Mouse (Mus musculus): ENCODE data around the gene Zfp964. TPM values are rescaled to one million over a fixed set of nuclear protein-coding genes. Genes with fewer than 3 reads are reported as not detected.

Gene Zfp964
- polyA plus RNA-seq (2015; fragmentation: Nextera tagmentation; extraction: Ambion mirVana), result 1.2 and 1.9 TPM in 2 replicates

DNA sequence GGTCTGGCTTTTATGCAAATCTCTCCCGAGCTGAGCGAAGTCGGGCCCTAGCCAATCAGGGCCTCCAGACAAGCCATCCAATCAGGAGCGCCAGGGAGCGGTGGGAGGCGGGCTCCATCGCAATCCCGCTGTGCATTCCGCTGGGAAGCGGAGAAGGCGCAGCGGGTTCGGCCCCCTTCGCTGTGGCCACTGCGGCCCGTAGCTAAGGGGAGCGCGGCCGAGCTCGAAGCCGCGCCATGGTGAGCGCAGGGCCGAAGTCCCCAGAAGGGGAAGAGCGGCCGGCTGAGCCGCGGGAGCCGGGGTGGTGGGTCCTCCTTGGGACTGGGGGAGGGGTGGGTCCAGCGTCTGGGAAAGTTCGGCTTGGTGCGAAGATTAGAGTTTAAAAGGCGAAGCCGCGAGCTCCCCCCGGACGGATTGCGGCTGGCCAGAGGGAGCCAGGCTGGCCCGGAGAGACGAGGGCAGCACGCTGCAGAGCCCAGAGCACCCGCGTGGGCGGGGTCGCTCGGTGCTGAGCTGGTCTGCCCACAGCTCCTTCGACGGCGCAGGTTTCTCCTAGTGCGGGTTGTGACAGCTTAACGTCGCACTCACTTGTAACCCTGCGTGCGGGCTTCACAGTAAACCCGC lies at the start of gene Zfp964:
Zfp964 (plus strand) TSS at position 122 of the 624 bp plus-strand sequence.

DNA sequence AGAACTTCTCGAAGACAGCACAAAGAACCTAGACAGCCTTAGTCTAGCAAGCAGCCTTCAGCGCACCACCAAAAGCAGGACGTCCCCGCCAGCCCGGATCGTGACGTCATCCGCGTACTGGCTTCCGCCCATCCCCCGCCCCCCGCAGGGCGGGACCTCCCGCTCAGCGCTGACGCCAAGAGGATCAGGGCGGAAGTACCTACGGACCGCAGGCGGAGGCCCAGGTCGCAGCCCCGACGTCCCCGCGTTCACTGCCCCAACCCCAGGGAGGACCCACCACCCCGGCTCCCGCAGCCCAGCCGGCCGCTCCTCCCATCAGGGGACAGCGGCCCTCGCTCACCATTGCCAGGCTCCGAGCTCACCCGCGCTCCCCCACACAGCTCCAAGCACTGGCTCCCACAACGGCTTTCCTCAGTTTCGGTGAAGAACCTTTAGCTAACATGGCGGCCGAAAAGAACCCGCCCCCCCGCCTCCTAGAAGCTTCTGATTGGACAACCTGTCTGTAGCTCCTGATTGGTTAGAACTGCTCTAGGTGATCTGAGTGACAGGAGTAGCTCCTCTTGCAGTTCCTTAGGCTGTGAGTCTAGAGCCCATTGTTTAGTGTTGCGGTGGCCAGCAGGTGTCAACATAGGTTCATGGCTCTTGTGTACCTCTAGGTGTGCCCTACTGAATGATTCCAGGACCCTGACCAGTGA lies 29.0 kb upstream of the Zfp964 start, which contains the start of gene Zfp868:
Zfp868 (minus strand) TSS at position 454 of the 695 bp plus-strand sequence.

DNA sequence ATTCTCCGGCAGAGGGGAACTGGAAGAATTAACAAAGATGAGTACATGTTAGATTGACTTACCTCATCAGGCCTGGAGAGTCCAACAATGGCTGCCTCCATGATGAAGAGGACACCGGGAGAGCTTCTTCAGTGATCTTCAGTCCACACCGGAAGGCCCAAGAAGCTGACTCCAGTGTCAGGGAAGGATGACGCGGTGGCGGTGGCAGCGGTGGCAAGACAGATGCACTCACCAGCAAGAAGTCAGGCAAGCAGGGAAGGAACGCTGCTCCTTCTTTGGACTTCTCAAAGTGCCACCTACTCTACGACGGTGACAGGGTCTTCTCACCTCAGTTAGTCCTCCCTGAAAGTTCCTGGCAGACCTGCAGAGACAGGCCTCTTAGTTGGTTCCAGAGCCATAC lies 56.3 kb downstream of the Zfp964 start, which contains the start of gene Zfp869:
Zfp869 (minus strand) TSS at position 101 of the 400 bp plus-strand sequence.

Other genes with a start within 250 kb of the Zfp964 start
- not detected in 2 replicates for gene Gm9495, start 200.9 kb upstream of the Zfp964 start, polyA plus RNA-seq (2015; fragmentation: Nextera tagmentation; extraction: Ambion mirVana)
- not detected in 2 replicates for gene Gm7697, start 131.5 kb upstream of the Zfp964 start, polyA plus RNA-seq (2015; fragmentation: Nextera tagmentation; extraction: Ambion mirVana)
- gene Zfp868, start 28.9 kb upstream of the Zfp964 start, polyA plus RNA-seq (2015; fragmentation: Nextera tagmentation; extraction: Ambion mirVana), result 18.9 and 21.1 TPM in 2 replicates
- gene Zfp869, start 56.2 kb downstream of the Zfp964 start, polyA plus RNA-seq (2015; fragmentation: Nextera tagmentation; extraction: Ambion mirVana), result 16.8 and 19.3 TPM in 2 replicates
- gene Zfp963, start 95.5 kb downstream of the Zfp964 start, polyA plus RNA-seq (2015; fragmentation: Nextera tagmentation; extraction: Ambion mirVana), result 4.0 and 4.7 TPM in 2 replicates
- gene Gm20422, start 120.4 kb downstream of the Zfp964 start, polyA plus RNA-seq (2015; fragmentation: Nextera tagmentation; extraction: Ambion mirVana), result 0.95 TPM in 1 of 2 replicates, not detected in the other
- gene Atp13a1, start 136.7 kb downstream of the Zfp964 start, polyA plus RNA-seq (2015; fragmentation: Nextera tagmentation; extraction: Ambion mirVana), result 16.7 and 24.5 TPM in 2 replicates
- 10.2 and 11.8 TPM in 2 replicates for gene Zfp866, start 136.7 kb downstream of the Zfp964 start, polyA plus RNA-seq (2015; fragmentation: Nextera tagmentation; extraction: Ambion mirVana)
- 9.1 and 9.2 TPM in 2 replicates for gene Gmip, start 154.2 kb downstream of the Zfp964 start, polyA plus RNA-seq (2015; fragmentation: Nextera tagmentation; extraction: Ambion mirVana)
- 0.09 and 0.40 TPM in 2 replicates for gene Lpar2, start 167.9 kb downstream of the Zfp964 start, polyA plus RNA-seq (2015; fragmentation: Nextera tagmentation; extraction: Ambion mirVana)
- 6.5 and 9.4 TPM in 2 replicates for gene Pbx4, start 178.0 kb downstream of the Zfp964 start, polyA plus RNA-seq (2015; fragmentation: Nextera tagmentation; extraction: Ambion mirVana)
- gene Cilp2, start 233.2 kb downstream of the Zfp964 start, polyA plus RNA-seq (2015; fragmentation: Nextera tagmentation; extraction: Ambion mirVana), result 0.50 and 0.52 TPM in 2 replicates
- gene Tssk6, start 247.7 kb downstream of the Zfp964 start, polyA plus RNA-seq (2015; fragmentation: Nextera tagmentation; extraction: Ambion mirVana), result 2.6 and 2.9 TPM in 2 replicates
- gene Ndufa13, start 248.1 kb downstream of the Zfp964 start, polyA plus RNA-seq (2015; fragmentation: Nextera tagmentation; extraction: Ambion mirVana), result 308 and 360 TPM in 2 replicates
- 3.1 and 3.7 TPM in 2 replicates for gene Yjefn3, start 248.2 kb downstream of the Zfp964 start, polyA plus RNA-seq (2015; fragmentation: Nextera tagmentation; extraction: Ambion mirVana)

Data from adrenal gland, postnatal 0 days (tissue).